Mouse (Mus musculus): ENCODE measurements around the gene Krtap1-5.

DNA sequence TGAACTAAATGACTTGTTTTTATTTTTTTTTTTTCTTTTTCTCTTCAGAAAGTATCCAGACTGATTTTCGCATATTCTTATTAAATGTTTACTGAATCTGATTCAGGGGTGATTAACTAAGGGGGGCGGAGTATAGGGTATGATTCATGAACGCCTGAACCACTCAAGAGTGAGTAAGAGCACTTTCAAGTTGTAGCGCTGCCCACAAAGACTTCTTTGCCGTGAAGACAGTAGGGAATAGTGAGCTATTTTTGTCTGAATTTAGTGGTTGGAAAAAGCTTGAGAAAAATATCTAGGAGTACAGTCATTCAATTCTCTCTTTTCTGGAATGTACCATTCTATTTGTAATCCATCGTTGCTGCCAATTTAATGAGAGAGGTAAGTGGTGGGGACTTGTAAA lies 748 bp upstream of the Krtap1-5 start:
- TF ChIP-seq MAFK (IDR thresholded peaks at IDR 0.05; ENCODE audit: insufficient read depth, low read depth, low read length) (no peak), ZC3H11A (IDR thresholded peaks at IDR 0.05; ENCODE audit: borderline replicate concordance, low read depth, low read length) (no peak), HCFC1 (IDR thresholded peaks at IDR 0.05; ENCODE audit: borderline replicate concordance, insufficient read depth, low read length) (no peak), ZNF384 (IDR thresholded peaks at IDR 0.05; ENCODE audit: low read depth, low read length) (no peak)

Measured in ES-E14 (cell line).